Mouse (Mus musculus) MEL (cell line): ENCODE measurements at regions not wholly inside any gene's neighbourhood (a gene's known extent, or its start where the extent isn't known, plus 50 kb on each side); places are given as distances from the start of the nearest gene placed in this dataset.

Source experiments
- DNase-seq: peaks from one replicate; pipeline ENCODE4 v3.0.0; 2011; ENCODE audit warnings: low read depth, low spot score
- H3K27ac ChIP-seq: 2 replicates; pipeline ENCODE4 v1.5.1; 2012; ENCODE audit warnings: low read depth, mild to moderate bottlenecking, control low read depth, low read length, moderate library complexity; ENCODE audit not compliant: control insufficient read depth
- H3K27me3 ChIP-seq, 2 experiments: fragments of 150-350 bp in 1 of 2; sonication (generic) in 1 of 2; 2 replicates each; pipeline ENCODE4 v1.6.1; 2012; ENCODE audit warnings: low read length in 2 of 2, mild to moderate bottlenecking in 2 of 2, improper control_type of control experiment in 1 of 2, moderate library complexity in 1 of 2; ENCODE audit not compliant: insufficient read depth in 2 of 2, control insufficient read depth in 1 of 2
- H3K36me3 ChIP-seq, 2 experiments: 2 replicates each; pipeline ENCODE4 v1.6.1; 2012 to 2014; ENCODE audit warnings: low read length in 2 of 2, improper control_type of control experiment in 1 of 2, inconsistent platforms in 1 of 2, mild to moderate bottlenecking in 1 of 2; ENCODE audit not compliant: insufficient read depth in 2 of 2, control insufficient read depth in 1 of 2
- H3K4me1 ChIP-seq, 2 experiments: fragments of 150-350 bp in 1 of 2; sonication (generic) in 1 of 2; 2 replicates each; pipeline ENCODE4 v1.6.1; 2012; ENCODE audit warnings: low read length in 2 of 2, improper control_type of control experiment in 1 of 2, mild to moderate bottlenecking in 1 of 2; ENCODE audit not compliant: insufficient read depth in 2 of 2, control insufficient read depth in 1 of 2
- H3K4me3 ChIP-seq, 2 experiments: fragments of 150-350 bp in 1 of 2; sonication (generic) in 1 of 2; 2 replicates each; pipeline ENCODE4 v1.5.1; 2012; ENCODE audit warnings: low read depth in 2 of 2, low read length in 2 of 2, mild to moderate bottlenecking in 2 of 2, moderate library complexity in 2 of 2, control low read depth in 1 of 2, improper control_type of control experiment in 1 of 2; ENCODE audit not compliant: control insufficient read depth in 1 of 2, insufficient read depth in 1 of 2
- H3K79me2 ChIP-seq: 2 replicates; pipeline ENCODE4 v1.6.1; 2012; ENCODE audit warnings: mild to moderate bottlenecking, low read length, moderate library complexity; ENCODE audit not compliant: control insufficient read depth, poor library complexity, insufficient read depth
- H3K9ac ChIP-seq: 2 replicates; pipeline ENCODE4 v1.6.1; 2012; ENCODE audit warnings: low read depth, mild to moderate bottlenecking, control low read depth, low read length, moderate library complexity; ENCODE audit not compliant: control insufficient read depth, poor library complexity, severe bottlenecking
- H3K9me3 ChIP-seq: fragments of 150-350 bp; sonication (generic); replicated peaks from 2 replicates; pipeline ENCODE4 v1.6.1; 2012; ENCODE audit warnings: mild to moderate bottlenecking, low read length, improper control_type of control experiment, moderate library complexity; ENCODE audit not compliant: insufficient read depth
- BHLHE40 ChIP-seq: IDR thresholded peaks from 2 replicates; pipeline ENCODE4 v1.6.1; 2012; ENCODE audit warnings: low read depth, mild to moderate bottlenecking, inconsistent platforms, low read length, improper control_type of control experiment, borderline replicate concordance
- CHD2 ChIP-seq: IDR thresholded peaks from 2 replicates; pipeline ENCODE4 v1.6.1; 2011; ENCODE audit warnings: low read length, improper control_type of control experiment
- CTCF ChIP-seq, 3 experiments: IDR thresholded peaks in 2 of 3; conservative IDR thresholded peaks in 1 of 3; 2 replicates each; pipeline ENCODE4 v1.5.1; 2011 to 2012; ENCODE audit warnings: low read length in 3 of 3, low read depth in 2 of 3, mild to moderate bottlenecking in 2 of 3, improper control_type of control experiment in 1 of 3, inconsistent platforms in 1 of 3, mixed read lengths in 1 of 3, moderate library complexity in 1 of 3; ENCODE audit not compliant: control insufficient read depth in 1 of 3, insufficient read depth in 1 of 3, poor library complexity in 1 of 3, severe bottlenecking in 1 of 3
- ELF1 ChIP-seq: IDR thresholded peaks from 2 replicates; pipeline ENCODE4 v1.6.1; 2014; ENCODE audit warnings: low read depth, mild to moderate bottlenecking, inconsistent platforms, low read length, improper control_type of control experiment, moderate library complexity
- ETS1 ChIP-seq: IDR thresholded peaks from 2 replicates; pipeline ENCODE4 v1.6.1; 2012; ENCODE audit warnings: low read depth, mild to moderate bottlenecking, inconsistent platforms, low read length, improper control_type of control experiment, moderate library complexity
- GABPA ChIP-seq: IDR thresholded peaks from 2 replicates; pipeline ENCODE4 v1.6.1; 2012; ENCODE audit warnings: low read depth, mild to moderate bottlenecking, inconsistent platforms, low read length, improper control_type of control experiment, moderate library complexity
- MAFK ChIP-seq: IDR thresholded peaks from 2 replicates; pipeline ENCODE4 v1.6.1; 2011; ENCODE audit warnings: low read depth, mild to moderate bottlenecking, low read length, improper control_type of control experiment, borderline replicate concordance
- MAX ChIP-seq: IDR thresholded peaks from 2 replicates; pipeline ENCODE4 v1.6.1; 2011; ENCODE audit warnings: low read length, improper control_type of control experiment
- MAZ ChIP-seq: IDR thresholded peaks from 2 replicates; pipeline ENCODE4 v1.6.1; 2012; ENCODE audit warnings: low read depth, mild to moderate bottlenecking, inconsistent platforms, low read length, improper control_type of control experiment
- MXI1 ChIP-seq: IDR thresholded peaks from 2 replicates; pipeline ENCODE4 v1.6.1; 2011; ENCODE audit warnings: mild to moderate bottlenecking, low read depth, low read length, improper control_type of control experiment
- MYB ChIP-seq: IDR thresholded peaks from 2 replicates; pipeline ENCODE4 v1.6.1; 2011; ENCODE audit warnings: mild to moderate bottlenecking, low read depth, low read length, improper control_type of control experiment
- NELFE ChIP-seq: IDR thresholded peaks from 2 replicates; pipeline ENCODE4 v1.6.1; 2011; ENCODE audit warnings: low read depth, low read length, improper control_type of control experiment
- POLR2A ChIP-seq, 2 experiments: IDR thresholded peaks; 2 replicates each; pipeline ENCODE4 v1.6.1; 2011 to 2012; ENCODE audit warnings: low read length in 2 of 2, mild to moderate bottlenecking in 2 of 2, control low read depth in 1 of 2, improper control_type of control experiment in 1 of 2, low read depth in 1 of 2, moderate library complexity in 1 of 2; ENCODE audit not compliant: control insufficient read depth in 1 of 2, insufficient read depth in 1 of 2, poor library complexity in 1 of 2
- POLR2AphosphoS5 ChIP-seq: IDR thresholded peaks from 2 replicates; pipeline ENCODE4 v1.6.1; 2012; ENCODE audit warnings: low read depth, borderline replicate concordance, mild to moderate bottlenecking, inconsistent platforms, low read length, moderate library complexity, mixed read lengths
- RCOR1 ChIP-seq: IDR thresholded peaks from 2 replicates; pipeline ENCODE4 v1.6.1; 2012; ENCODE audit warnings: low read depth, mild to moderate bottlenecking, inconsistent platforms, low read length, improper control_type of control experiment
- SMC3 ChIP-seq: IDR thresholded peaks from 2 replicates; pipeline ENCODE4 v1.6.1; 2011; ENCODE audit warnings: low read depth, low read length, improper control_type of control experiment
- TAL1 ChIP-seq: IDR thresholded peaks from 2 replicates; pipeline ENCODE4 v1.6.1; 2012; ENCODE audit warnings: mild to moderate bottlenecking, inconsistent platforms, low read length, moderate library complexity, mixed read lengths
- TCF12 ChIP-seq: IDR thresholded peaks from 2 replicates; pipeline ENCODE4 v1.6.1; 2014; ENCODE audit warnings: low read depth, mild to moderate bottlenecking, inconsistent platforms, low read length, improper control_type of control experiment, moderate library complexity
- USF1 ChIP-seq: IDR thresholded peaks from 2 replicates; pipeline ENCODE4 v1.6.1; 2014; ENCODE audit warnings: low read depth, mild to moderate bottlenecking, inconsistent platforms, low read length, improper control_type of control experiment, moderate library complexity
- ZC3H11A ChIP-seq: IDR thresholded peaks from 2 replicates; pipeline ENCODE4 v1.6.1; 2012; ENCODE audit warnings: low read depth, mild to moderate bottlenecking, inconsistent platforms, low read length, improper control_type of control experiment
- ZKSCAN1 ChIP-seq: IDR thresholded peaks from 2 replicates; pipeline ENCODE4 v1.6.1; 2012; ENCODE audit warnings: low read depth, mild to moderate bottlenecking, inconsistent platforms, low read length, improper control_type of control experiment, moderate library complexity
- ZNF384 ChIP-seq: IDR thresholded peaks from 2 replicates; pipeline ENCODE4 v1.6.1; 2012; ENCODE audit warnings: low read depth, mild to moderate bottlenecking, inconsistent platforms, low read length, improper control_type of control experiment

GRCm38 (mm10) chr10:46939338-46939737, 1361.7 kb downstream of the Hace1 start:
- H3K9ac ChIP-seq = no peak overlapping the region
- no peaks in the 10 kb centered on the region for H3K79me2 ChIP-seq
- TF ChIP-seq MAX (no peak), NELFE (no peak), MAZ (no peak), CTCF (IDR thresholded peaks at IDR 0.05 in 2 of 3, conservative IDR thresholded peaks at IDR 0.05 in 1 of 3; ENCODE audit: control insufficient read depth in 1 of 3, insufficient read depth in 1 of 3, low read depth in 2 of 3, low read length in 3 of 3, poor library complexity in 1 of 3, severe bottlenecking in 1 of 3) (no peak), MXI1 (no peak), RCOR1 (no peak), POLR2A (IDR thresholded peaks at IDR 0.05; ENCODE audit: control insufficient read depth in 1 of 2, insufficient read depth in 1 of 2, low read depth in 1 of 2, low read length in 2 of 2, poor library complexity in 1 of 2) (no peak), CHD2 (no peak), USF1 (no peak)
- no peaks in the 10 kb centered on the region for H3K9me3 ChIP-seq
- no peak for DNase-seq
- no peak overlapping the region for H3K27ac ChIP-seq
- H3K4me3 ChIP-seq = no peak overlapping the region
- no peaks in the 10 kb centered on the region for H3K4me1 ChIP-seq
- no peaks in the 10 kb centered on the region for H3K36me3 ChIP-seq
- no peaks in the 10 kb centered on the region for H3K27me3 ChIP-seq

GRCm38 (mm10) chr10:46939819-46940218, 1362.2 kb downstream of the Hace1 start:
- Histone ChIP-seq H3K9me3 (no peaks in the 10 kb centered on the region), H3K4me3 (no peak overlapping the region), H3K79me2 (no peaks in the 10 kb centered on the region), H3K36me3 (no peaks in the 10 kb centered on the region), H3K27ac (no peak overlapping the region), H3K4me1 (no peaks in the 10 kb centered on the region), H3K27me3 (no peaks in the 10 kb centered on the region), H3K9ac (no peak overlapping the region)
- TF ChIP-seq TAL1 (no peak), MAX (no peak), MAFK (no peak), ZC3H11A (no peak), ZKSCAN1 (no peak), ZNF384 (no peak), ETS1 (no peak), POLR2AphosphoS5 (no peak), GABPA (no peak), SMC3 (no peak), TCF12 (no peak), MYB (no peak), BHLHE40 (no peak), ELF1 (no peak), CHD2 (no peak)
- DNase-seq = no peak
